Mouse (Mus musculus) embryo, embryonic 11 days (tissue): Measurements from ENCODE around the gene Olfr583.

ENCODE experiments used
- DNase-seq: peaks from one replicate; pipeline ENCODE4 v3.0.0-alpha.2; 2015

The Olfr583 gene

DNA sequence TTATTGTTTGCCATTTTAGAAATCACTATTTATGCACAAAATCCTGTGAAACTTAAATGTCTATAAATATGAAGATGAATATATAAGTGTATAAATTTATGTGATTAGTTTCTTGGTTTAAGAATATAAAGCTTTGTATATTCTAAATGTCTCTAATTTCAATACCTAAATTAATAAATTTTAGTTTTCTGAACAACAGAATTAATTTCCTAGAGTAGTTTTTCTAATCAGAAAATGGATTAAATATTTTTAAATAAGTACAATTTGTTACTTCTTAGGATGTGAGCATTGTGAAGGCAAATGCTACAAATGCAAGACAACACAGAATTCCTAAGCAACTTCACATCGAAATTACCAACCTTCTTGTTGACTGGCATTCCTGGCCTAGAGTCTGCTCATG lies at the start of gene Olfr583:
Gene Olfr583, plus strand, starts transcription at position 301 of the 400 bp plus-strand sequence.
- no peak for DNase-seq

DNA sequence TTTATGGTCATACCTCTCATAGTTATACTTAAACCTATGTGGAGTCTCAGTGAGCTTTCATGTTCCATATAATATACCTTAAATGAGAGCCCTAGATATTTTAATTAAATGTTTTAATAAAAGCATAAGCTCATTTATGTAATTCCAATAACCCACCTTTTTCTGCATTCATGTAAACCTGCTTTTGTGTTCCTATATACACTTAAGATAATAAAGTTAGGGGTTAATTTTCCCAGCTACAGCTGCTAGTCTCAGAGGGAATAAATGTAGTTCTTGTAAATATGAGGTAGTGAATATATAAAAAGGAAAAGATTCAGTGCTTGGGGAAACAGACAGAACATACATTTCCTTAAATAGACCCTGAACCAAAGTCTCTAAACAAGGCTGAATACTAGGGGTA lies 13.4 kb upstream of the Olfr583 start, which contains the start of gene Olfr582:
Gene Olfr582, plus strand, starts transcription at position 301 of the 400 bp plus-strand sequence.
- no peak for DNase-seq

DNA sequence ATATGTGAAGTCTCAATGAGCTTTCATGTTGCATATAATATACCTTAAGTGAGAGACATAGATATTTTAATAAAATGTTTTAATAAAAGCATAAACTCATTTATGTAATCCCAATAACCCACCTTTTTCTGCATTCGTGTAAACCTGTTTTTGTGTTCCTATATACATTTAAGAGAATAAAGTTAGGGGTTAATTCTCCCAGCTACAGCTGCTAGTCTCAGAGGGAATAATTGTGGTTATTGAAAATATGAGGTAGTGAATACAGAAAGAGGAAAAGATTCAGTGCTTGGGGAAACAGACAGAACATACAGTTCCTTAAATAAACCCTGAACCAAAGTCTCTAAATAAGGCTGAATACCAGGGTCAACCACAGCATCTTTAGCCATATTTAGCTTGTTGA lies 30.5 kb downstream of the Olfr583 start, which contains the start of gene Olfr584:
Gene Olfr584, plus strand, starts transcription at position 301 of the 400 bp plus-strand sequence.
- DNase-seq, result no peak

DNA sequence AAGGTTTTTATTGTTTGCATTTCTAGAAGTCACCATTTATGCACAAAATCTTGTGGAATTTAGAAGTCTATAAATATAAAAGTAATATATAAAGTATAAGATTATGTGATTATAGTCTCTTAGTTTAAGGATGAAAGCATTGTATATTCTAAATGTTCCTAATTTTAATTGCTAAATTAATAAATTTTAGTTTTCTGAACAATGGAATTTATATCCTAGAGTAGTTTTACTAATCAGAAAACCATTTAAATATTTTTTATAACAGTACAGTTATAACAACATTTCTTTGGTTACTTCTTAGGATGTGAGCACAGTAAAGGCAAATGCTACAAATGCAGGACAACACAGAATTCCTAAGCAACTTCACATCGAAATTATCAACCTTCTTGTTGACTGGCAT lies 46.3 kb downstream of the Olfr583 start, which contains the start of gene Olfr585:
Gene Olfr585, plus strand, starts transcription at position 301 of the 400 bp plus-strand sequence.
- no peak for DNase-seq
